Mouse (Mus musculus) left cerebral cortex, postnatal 36 days (tissue): ENCODE measurements around the gene Erbb4. TPM values are rescaled to one million over a fixed set of nuclear protein-coding genes. Genes with fewer than 3 reads are reported as not detected.
"Not testable (repeated sequence)": the region's sequence is repeated elsewhere in the genome, so short reads cannot be mapped to it uniquely, and the experiment has no call there.

ENCODE experiments used
- DNase-seq, 2 experiments: peaks; one replicate each; pipeline ENCODE4 v3.0.0; 2021 to 2022; ENCODE audit warnings: low spot score in 2 of 2, mixed read lengths in 1 of 2
- intact Hi-C: fragments of 180-260 bp; cut with DNase I; formaldehyde crosslinking; loops from one replicate; pipeline ENCODE4 v1.15.1; 2025
- total RNA-seq, 2 experiments: library from RNA; stranded (reverse); gene quantifications; 2 replicates each; pipeline ENCODE4 v1.2.3; 2021

The Erbb4 gene
- total RNA-seq, 2 experiments from 2014 or later, result 54.6 to 64.0 TPM

- intact Hi-C loops, result no loop called here
- DNase-seq, result no peak
Observed at GRCm38 (mm10) chr1:68892041-68892440, 215.8 kb downstream of the Erbb4 start.

- intact Hi-C loops, result no loop called here
- no peak for DNase-seq
Observed at GRCm38 (mm10) chr1:68886823-68887222, 221.0 kb downstream of the Erbb4 start.

GRCm38 (mm10) chr1:68874954-68875353 is 232.9 kb downstream of the Erbb4 start:
- intact Hi-C loops, result no loop called here
- no peak for DNase-seq

- intact Hi-C loops, result no loop called here
- no peak for DNase-seq
Observed at GRCm38 (mm10) chr1:68873635-68874020, 234.2 kb downstream of the Erbb4 start.

- no peak for DNase-seq
- intact Hi-C loops, result no loop called here
Observed at GRCm38 (mm10) chr1:68872976-68873634, 234.8 kb downstream of the Erbb4 start.

GRCm38 (mm10) chr1:68860341-68860740 is 247.5 kb downstream of the Erbb4 start:
- DNase-seq, result no peak
- intact Hi-C loops, result no loop called here

- no peak for DNase-seq
- intact Hi-C loops, result no loop called here
Observed at GRCm38 (mm10) chr1:68859480-68859879, 248.4 kb downstream of the Erbb4 start.

- intact Hi-C loops, result no loop called here
- no peak for DNase-seq
Observed at GRCm38 (mm10) chr1:68839352-68839751, 268.5 kb downstream of the Erbb4 start.

GRCm38 (mm10) chr1:68834686-68835085 is 273.2 kb downstream of the Erbb4 start:
- no peak for DNase-seq
- intact Hi-C loops, result no loop called here

GRCm38 (mm10) chr1:68832101-68832500 is 275.8 kb downstream of the Erbb4 start:
- DNase-seq, result no peak
- intact Hi-C loops, result no loop called here

- DNase-seq, result no peak
- intact Hi-C loops, result no loop called here
Observed at GRCm38 (mm10) chr1:68831575-68831974, 276.3 kb downstream of the Erbb4 start.

- intact Hi-C loops, result no loop called here
- DNase-seq, result no peak
Observed at GRCm38 (mm10) chr1:68830501-68831239, 277.2 kb downstream of the Erbb4 start.

- intact Hi-C loops, result no loop called here
- DNase-seq, result no peak
Observed at GRCm38 (mm10) chr1:68823116-68823644, 284.7 kb downstream of the Erbb4 start.

- intact Hi-C loops, result no loop called here
- DNase-seq, result no peak
Observed at GRCm38 (mm10) chr1:68806711-68807110, 301.1 kb downstream of the Erbb4 start.

- DNase-seq, result no peak
- intact Hi-C loops, result no loop called here
Observed at GRCm38 (mm10) chr1:68787409-68788015, 320.3 kb downstream of the Erbb4 start.

- intact Hi-C loops, result no loop called here
- no peak for DNase-seq
Observed at GRCm38 (mm10) chr1:68780653-68781052, 327.2 kb downstream of the Erbb4 start.

- intact Hi-C loops, result no loop called here
- no peak for DNase-seq
Observed at GRCm38 (mm10) chr1:68780032-68780431, 327.8 kb downstream of the Erbb4 start.

GRCm38 (mm10) chr1:68766095-68766494 is 341.8 kb downstream of the Erbb4 start:
- intact Hi-C loops, DNase-seq: not testable (repeated sequence)

GRCm38 (mm10) chr1:68762456-68762855 is 345.4 kb downstream of the Erbb4 start:
- DNase-seq, result no peak
- intact Hi-C loops, result no loop called here

- DNase-seq, result no peak
- intact Hi-C loops, result no loop called here
Observed at GRCm38 (mm10) chr1:68748976-68749375, 358.9 kb downstream of the Erbb4 start.

GRCm38 (mm10) chr1:68681478-68681877 is 426.4 kb downstream of the Erbb4 start:
- intact Hi-C loops, result no loop called here
- DNase-seq, result no peak
